Mouse (Mus musculus) forebrain, embryonic 10.5 days (tissue): ENCODE data around the gene Crebl2. TPM values are rescaled to one million over a fixed set of nuclear protein-coding genes. Genes with fewer than 3 reads are reported as not detected.

Experiments
- DNase-seq: peaks from one replicate; pipeline ENCODE4 v3.0.0-alpha.2; 2017; ENCODE audit warnings: low spot score; ENCODE audit errors: extremely low spot score
- H3K27ac ChIP-seq: fragments of 300-500 bp; sonication (generic); 2 replicates; pipeline ENCODE4 v1.5.1; 2016; ENCODE audit warnings: mild to moderate bottlenecking
- H3K27me3 ChIP-seq: fragments of 300-500 bp; sonication (generic); 2 replicates; pipeline ENCODE4 v1.6.1; 2016; ENCODE audit warnings: mild to moderate bottlenecking; ENCODE audit not compliant: poor library complexity, severe bottlenecking
- H3K36me3 ChIP-seq: fragments of 300-500 bp; sonication (generic); replicated peaks from 2 replicates; pipeline ENCODE4 v1.6.1; 2016; ENCODE audit warnings: mild to moderate bottlenecking, moderate library complexity
- H3K4me1 ChIP-seq: fragments of 300-500 bp; sonication (generic); 2 replicates; pipeline ENCODE4 v1.6.1; 2016
- H3K4me3 ChIP-seq: fragments of 300-500 bp; sonication (generic); 2 replicates; pipeline ENCODE4 v1.5.1; 2016; ENCODE audit warnings: mild to moderate bottlenecking, moderate library complexity
- H3K9me3 ChIP-seq: fragments of 300-500 bp; sonication (generic); 2 replicates; pipeline ENCODE4 v1.6.1; 2016; ENCODE audit warnings: mild to moderate bottlenecking, moderate library complexity
- WGBS: fragments of 180-500 bp; shearing (Covaris S2); methylation state at CpG from one replicate; pipeline ENCODE4 v1.1.7; 2016; 5-methylcytosine and 5-hydroxymethylcytosine counted together
- polyA plus RNA-seq: library from polyadenylated mRNA; unstranded; fragments of >200 nt; fragmentation: Nextera tagmentation; extraction: Ambion mirVana; gene quantifications from 2 replicates; pipeline ENCODE4 v1.2.1, GENCODE M21; 2016

Gene Crebl2
- polyA plus RNA-seq, 1 experiment from 2014 or later, result 0.86 TPM

GRCm38 (mm10) chr6:134903891-134904884 is 74.2 kb downstream of the Crebl2 start:
- DNase-seq, result no peak
- no peak overlapping the region for H3K4me3 ChIP-seq
- H3K27ac ChIP-seq, result no peak overlapping the region
- H3K27me3 ChIP-seq, result no peaks in the 10 kb centered on the region
- 93% methylated on average over 10 of the region's 10 CpGs for WGBS
- peaks cover 4% of the 10 kb centered on the region; the same call in 1 of the 2 replicates for H3K9me3 ChIP-seq
- H3K4me1 ChIP-seq, result peaks cover 7% of the 10 kb centered on the region
- no peaks in the 10 kb centered on the region for H3K36me3 ChIP-seq

GRCm38 (mm10) chr6:134905811-134906210 is 75.9 kb downstream of the Crebl2 start:
- no peak for DNase-seq
- 85% methylated on average over 1 of the region's 1 CpGs for WGBS
- no peaks in the 10 kb centered on the region for H3K4me1 ChIP-seq
- no peaks in the 10 kb centered on the region for H3K27me3 ChIP-seq
- H3K27ac ChIP-seq, result no peak overlapping the region
- H3K9me3 ChIP-seq, result peaks cover 4% of the 10 kb centered on the region; the same call in 1 of the 2 replicates
- H3K4me3 ChIP-seq, result no peak overlapping the region
- no peaks in the 10 kb centered on the region for H3K36me3 ChIP-seq

Other genes with a start within 250 kb of the Crebl2 start
- gene Mansc1, start 197.7 kb upstream of the Crebl2 start, polyA plus RNA-seq, result 0.55 and 0.63 TPM in 2 replicates
- gene Borcs5, start 190.6 kb upstream of the Crebl2 start, polyA plus RNA-seq, result 18.4 and 20.1 TPM in 2 replicates
- 16.0 and 19.7 TPM in 2 replicates for gene Dusp16, start 37.5 kb upstream of the Crebl2 start, polyA plus RNA-seq
- gene Gpr19, start 68.4 kb downstream of the Crebl2 start, polyA plus RNA-seq, result 28.7 and 28.8 TPM in 2 replicates
- gene Cdkn1b, start 90.2 kb downstream of the Crebl2 start, polyA plus RNA-seq, result 17.9 and 19.0 TPM in 2 replicates
- 2.5 and 3.1 TPM in 2 replicates for gene Apold1, start 151.6 kb downstream of the Crebl2 start, polyA plus RNA-seq
- gene Ddx47, start 181.5 kb downstream of the Crebl2 start, polyA plus RNA-seq, result 115 and 116 TPM in 2 replicates
- gene Gprc5a, start 235.5 kb downstream of the Crebl2 start, polyA plus RNA-seq, result 3.8 and 4.0 TPM in 2 replicates